Mouse (Mus musculus) stomach, postnatal 0 days (tissue): Measurements from ENCODE around the gene Polr3gl. TPM values are rescaled to one million over a fixed set of nuclear protein-coding genes. Genes with fewer than 3 reads are reported as not detected.
A peak's percentile ranks its signal among the peaks of the same experiment; 100 is the strongest.

Experiments used
- ATAC-seq: fragments of 200-750 bp; cut with Nextera tagmentation; 2 replicates; pipeline ENCODE4 v1.8.0; 2017; ENCODE audit not compliant: low FRiP score, low TSS enrichment
- DNase-seq: peaks from one replicate; pipeline ENCODE4 v3.0.0-alpha.2; 2016; ENCODE audit warnings: low spot score
- H3K27ac ChIP-seq: fragments of 300-500 bp; sonication (generic); replicated peaks from 2 replicates; pipeline ENCODE4 v1.5.1; 2014; ENCODE audit warnings: mild to moderate bottlenecking, control low read depth
- H3K27me3 ChIP-seq: fragments of 300-500 bp; sonication (generic); 2 replicates; pipeline ENCODE4 v1.6.1; 2014; ENCODE audit warnings: low read length; ENCODE audit not compliant: control insufficient read depth, insufficient read depth
- H3K36me3 ChIP-seq: fragments of 300-500 bp; sonication (generic); 2 replicates; pipeline ENCODE4 v1.6.1; 2014; ENCODE audit warnings: low read length, mixed read lengths; ENCODE audit not compliant: control insufficient read depth, insufficient read depth
- H3K4me1 ChIP-seq: fragments of 300-500 bp; sonication (generic); replicated peaks from 2 replicates; pipeline ENCODE4 v1.6.1; 2014; ENCODE audit warnings: antibody characterized with exemption; ENCODE audit not compliant: control insufficient read depth, insufficient read depth
- H3K4me2 ChIP-seq: fragments of 300-500 bp; sonication (generic); replicated peaks from 2 replicates; pipeline ENCODE4 v1.6.1; 2014; ENCODE audit warnings: low read depth, mild to moderate bottlenecking, control low read depth, moderate library complexity
- H3K4me3 ChIP-seq: fragments of 300-500 bp; sonication (generic); 2 replicates; pipeline ENCODE4 v1.5.1; 2014; ENCODE audit warnings: low read depth, low read length, control low read depth
- H3K9ac ChIP-seq: fragments of 300-500 bp; sonication (generic); 2 replicates; pipeline ENCODE4 v1.6.1; 2014; ENCODE audit warnings: mild to moderate bottlenecking, low read length, control low read depth, mixed read lengths
- H3K9me3 ChIP-seq: fragments of 300-500 bp; sonication (generic); 2 replicates; pipeline ENCODE4 v1.6.1; 2016; ENCODE audit warnings: low read length; ENCODE audit not compliant: control insufficient read depth
- CTCF ChIP-seq: IDR thresholded peaks from 2 replicates; pipeline ENCODE4 v1.5.1; 2016; ENCODE audit warnings: antibody characterized with exemption, low read depth, mild to moderate bottlenecking, moderate library complexity
- EP300 ChIP-seq: optimal IDR thresholded peaks from 2 replicates; pipeline ENCODE3; 2016; ENCODE audit warnings: antibody characterized with exemption
- WGBS: fragments of 180-500 bp; shearing (Covaris S2); extraction: QIAGEN DNeasy Blood & Tissue Kit; methylation state at CpG from one replicate; pipeline ENCODE4 v1.1.7; 2014; 5-methylcytosine and 5-hydroxymethylcytosine counted together
- polyA plus RNA-seq: library from polyadenylated mRNA; unstranded; fragments of >200 nt; fragmentation: Nextera tagmentation; extraction: Ambion mirVana; gene quantifications from 2 replicates; pipeline ENCODE4 v1.2.1, GENCODE M21; 2015

The Polr3gl gene
- polyA plus RNA-seq, 1 experiment from 2014 or later = 16.1 TPM

GRCm38 (mm10) chr3:96599411-96599810 lies 5.4 kb upstream of the Polr3gl start:
- H3K36me3 ChIP-seq = no peaks in the 10 kb centered on the region
- 0 out of 2 replicates have a peak, but pooled peaks cover 3% of the 10 kb centered on the region for H3K4me1 ChIP-seq
- H3K27ac ChIP-seq = no peak overlapping the region
- no peak overlapping the region for H3K4me2 ChIP-seq
- no peaks in the 10 kb centered on the region for H3K27me3 ChIP-seq
- WGBS = 85% methylated on average over 3 of the region's 3 CpGs
- no peak for TF ChIP-seq CTCF
- TF ChIP-seq EP300 = no peak
- H3K9ac ChIP-seq = no peak overlapping the region
- H3K9me3 ChIP-seq = no peaks in the 10 kb centered on the region
- H3K4me3 ChIP-seq = no peak overlapping the region
- DNase-seq (no peak), ATAC-seq (no peak)

- H3K27ac ChIP-seq = no peak overlapping the region
- ATAC-seq (no peak), DNase-seq (no peak)
- TF ChIP-seq CTCF (no peak), EP300 (no peak)
- 63% methylated on average over 8 of the region's 8 CpGs for WGBS
- H3K36me3 ChIP-seq = no peaks in the 10 kb centered on the region
- H3K27me3 ChIP-seq = no peaks in the 10 kb centered on the region
- no peak overlapping the region for H3K4me3 ChIP-seq
- H3K9ac ChIP-seq = 0 out of 2 replicates have a peak overlapping the region, but pooled peaks have one; percentile 63
- H3K4me1 ChIP-seq = 0 out of 2 replicates have a peak, but pooled peaks cover 3% of the 10 kb centered on the region
- no peaks in the 10 kb centered on the region for H3K9me3 ChIP-seq
- H3K4me2 ChIP-seq = peak overlapping the region; percentile 81
These were observed 5.0 kb upstream of the Polr3gl start for GRCm38 (mm10) chr3:96599069-96599393.

GRCm38 (mm10) chr3:96598156-96599068 lies 4.4 kb upstream of the Polr3gl start:
- TF ChIP-seq CTCF = no peak
- no peak for TF ChIP-seq EP300
- Histone ChIP-seq H3K9me3 (no peaks in the 10 kb centered on the region), H3K36me3 (no peaks in the 10 kb centered on the region), H3K4me2 (peak overlapping the region; percentile 81), H3K4me3 (peak overlapping the region; percentile 51), H3K9ac (peak overlapping the region; percentile 63), H3K4me1 (0 out of 2 replicates have a peak, but pooled peaks cover 3% of the 10 kb centered on the region), H3K27ac (peak overlapping the region; percentile 67), H3K27me3 (no peaks in the 10 kb centered on the region)
- DNase-seq (peak; percentile 58), ATAC-seq (no peak)
- 3% methylated on average over 54 of the region's 54 CpGs for WGBS

- Histone ChIP-seq H3K36me3 (no peaks in the 10 kb centered on the region), H3K4me2 (peak overlapping the region; percentile 81), H3K27ac (peak overlapping the region; percentile 67), H3K4me1 (0 out of 2 replicates have a peak, but pooled peaks cover 3% of the 10 kb centered on the region), H3K4me3 (peak overlapping the region; percentile 51), H3K27me3 (no peaks in the 10 kb centered on the region), H3K9ac (peak overlapping the region; percentile 63), H3K9me3 (no peaks in the 10 kb centered on the region)
- WGBS = under 1% methylated on average over 40 of the region's 40 CpGs
- ATAC-seq (no peak), DNase-seq (peak; percentile 27)
- TF ChIP-seq EP300 (no peak), CTCF (no peak)
These were observed 3.5 kb upstream of the Polr3gl start for GRCm38 (mm10) chr3:96597435-96597891.

GRCm38 (mm10) chr3:96596855-96597254 lies 2.9 kb upstream of the Polr3gl start:
- WGBS = 6% methylated on average over 11 of the region's 12 CpGs
- DNase-seq (no peak), ATAC-seq (no peak)
- TF ChIP-seq CTCF (no peak), EP300 (no peak)
- Histone ChIP-seq H3K9me3 (no peaks in the 10 kb centered on the region), H3K9ac (peak overlapping the region; percentile 63; the same call in 1 of the 2 replicates), H3K27ac (no peak overlapping the region), H3K4me2 (peak overlapping the region; percentile 81), H3K27me3 (no peaks in the 10 kb centered on the region), H3K36me3 (no peaks in the 10 kb centered on the region), H3K4me3 (peak overlapping the region; percentile 51), H3K4me1 (0 out of 2 replicates have a peak, but pooled peaks cover 3% of the 10 kb centered on the region)

GRCm38 (mm10) chr3:96596228-96596707 lies 2.3 kb upstream of the Polr3gl start, which contains the start of gene Ankrd34a:
Gene Ankrd34a, plus strand, starts transcription at chr3:96596636.
- Histone ChIP-seq H3K4me3 (peak within 1 kb of the TSS; percentile 51), H3K36me3 (no peaks in the 10 kb centered on the region), H3K9ac (peak within 1 kb of the TSS; percentile 63), H3K27ac (peak within 1 kb of the TSS; percentile 67; the same call in 1 of the 2 replicates), H3K9me3 (no peaks in the 10 kb centered on the region), H3K4me2 (peak within 1 kb of the TSS; percentile 81), H3K27me3 (no peaks in the 10 kb centered on the region), H3K4me1 (0 out of 2 replicates have a peak, but pooled peaks cover 3% of the 10 kb centered on the region)
- TF ChIP-seq CTCF (no peak), EP300 (no peak)
- 1% methylated on average over 17 of the region's 23 CpGs for WGBS
- ATAC-seq (no peak), DNase-seq (peak; percentile 47)
